Mouse (Mus musculus): ENCODE results near the gene Pou2f1.

Pou2f1 gene

GRCm38 (mm10) chr1:165961676-165962364, 40.7 kb downstream of the Pou2f1 start:
- in situ Hi-C loops (cut with MboI, MseI), result no loop called here

DNA sequence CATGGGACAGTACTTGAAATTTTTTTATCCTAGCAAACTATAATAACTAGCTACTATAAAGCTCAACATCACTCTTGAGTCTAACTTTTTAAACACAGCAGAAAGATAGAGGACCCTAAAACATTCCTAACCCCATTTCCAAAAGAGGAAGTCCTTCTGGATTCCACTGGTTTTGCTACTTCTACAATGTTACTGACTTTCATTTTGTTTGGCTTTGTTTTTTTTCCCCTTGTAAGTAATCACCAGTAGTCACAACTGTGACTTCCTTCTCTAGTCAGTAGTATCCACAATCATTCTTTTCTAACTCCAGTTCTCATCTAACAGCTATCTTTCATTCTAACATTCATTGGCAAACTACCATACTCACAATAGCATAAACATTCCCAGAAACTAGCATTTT, 44.3 kb downstream of the Pou2f1 start:
- in situ Hi-C loops (cut with MboI, MseI), result no loop called here

DNA sequence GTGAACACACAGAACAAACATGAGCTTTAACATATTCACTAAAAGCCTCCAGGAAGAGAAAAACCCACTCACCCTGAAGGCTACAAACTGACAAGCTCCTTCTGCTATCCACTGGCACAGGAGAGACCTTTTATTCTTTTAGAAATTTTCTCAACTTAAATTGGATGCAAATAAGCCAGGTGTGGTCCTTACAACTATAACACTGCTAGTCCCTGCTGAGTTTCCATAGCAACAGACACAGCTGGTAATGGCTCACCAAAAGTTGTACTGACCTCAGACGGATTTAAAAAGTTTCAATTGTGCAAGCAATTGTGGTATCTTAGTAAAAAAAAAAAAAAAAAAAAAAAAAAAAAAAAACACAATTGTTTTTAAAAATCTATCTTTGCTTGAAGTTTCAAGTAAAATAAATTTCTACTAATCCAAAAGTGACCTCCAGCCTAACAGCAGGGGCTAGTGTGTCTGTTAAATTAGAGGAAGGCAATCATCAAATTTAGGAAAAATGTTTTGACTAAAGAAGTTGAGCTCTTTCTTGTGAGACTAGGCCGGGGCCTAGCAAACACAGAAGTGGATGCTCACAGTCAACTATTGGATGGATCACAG, 54.2 kb downstream of the Pou2f1 start:
- in situ Hi-C loops (cut with MboI, MseI), result no loop called here

- in situ Hi-C loops (cut with MboI, MseI), result no loop called here
Measured at GRCm38 (mm10) chr1:165943270-165943669, 59.2 kb downstream of the Pou2f1 start.

DNA sequence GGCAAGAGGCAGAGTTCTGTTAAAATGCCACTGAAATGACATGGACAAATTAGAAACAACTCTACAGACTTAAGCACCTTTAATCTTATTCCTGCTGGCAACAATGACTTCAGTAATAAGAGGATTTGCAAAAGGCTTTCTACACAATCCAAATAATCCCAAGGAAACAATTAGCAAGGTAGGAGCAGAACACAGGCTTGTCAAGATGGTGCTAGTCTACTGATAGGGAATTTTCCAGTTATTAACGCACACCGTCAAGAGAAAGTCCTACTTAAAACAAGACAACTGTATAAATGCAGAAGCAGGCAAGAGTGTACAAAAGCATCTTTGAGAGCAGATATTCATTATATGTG, 67.0 kb downstream of the Pou2f1 start:
- in situ Hi-C loops (cut with MboI, MseI), result no loop called here

- in situ Hi-C loops (cut with MboI, MseI), result no loop called here
Measured at GRCm38 (mm10) chr1:165934648-165935465, 67.6 kb downstream of the Pou2f1 start.

DNA sequence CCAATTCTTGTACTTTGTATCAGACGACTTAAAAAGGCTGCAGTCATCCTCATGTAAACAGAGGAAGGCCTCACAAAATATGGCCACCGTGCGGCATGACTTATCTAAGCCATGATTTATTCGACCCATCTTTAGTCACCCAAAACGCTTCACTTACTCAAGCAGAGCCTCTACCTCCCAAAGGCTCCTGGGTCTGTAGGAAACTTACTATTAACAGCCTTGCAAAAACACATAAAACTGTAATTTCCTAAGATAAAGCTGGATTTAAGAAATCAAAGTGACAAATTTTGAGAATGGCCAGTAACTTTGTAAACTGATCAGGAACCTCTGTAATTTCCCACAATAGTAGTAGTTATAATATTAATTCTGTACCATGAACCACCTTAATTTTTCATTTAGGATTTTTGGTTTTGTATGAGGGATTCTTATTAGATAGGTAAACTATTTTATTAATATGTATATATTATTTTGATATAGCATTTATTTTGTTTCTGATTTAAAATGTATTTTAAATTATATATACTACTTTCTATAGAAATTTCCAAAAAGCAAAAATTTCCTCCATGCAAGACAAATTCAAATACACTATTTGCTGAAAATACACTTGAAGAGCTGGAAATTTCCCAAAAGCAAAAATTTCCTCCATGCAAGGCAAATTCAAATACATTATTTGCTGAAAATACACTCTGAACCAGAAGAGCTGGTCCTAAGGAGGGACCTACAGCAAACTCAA, 68.4 kb downstream of the Pou2f1 start:
- in situ Hi-C loops (cut with MboI, MseI), result no loop called here

GRCm38 (mm10) chr1:165932842-165933241, 69.6 kb downstream of the Pou2f1 start:
- in situ Hi-C loops (cut with MboI, MseI), result no loop called here

DNA sequence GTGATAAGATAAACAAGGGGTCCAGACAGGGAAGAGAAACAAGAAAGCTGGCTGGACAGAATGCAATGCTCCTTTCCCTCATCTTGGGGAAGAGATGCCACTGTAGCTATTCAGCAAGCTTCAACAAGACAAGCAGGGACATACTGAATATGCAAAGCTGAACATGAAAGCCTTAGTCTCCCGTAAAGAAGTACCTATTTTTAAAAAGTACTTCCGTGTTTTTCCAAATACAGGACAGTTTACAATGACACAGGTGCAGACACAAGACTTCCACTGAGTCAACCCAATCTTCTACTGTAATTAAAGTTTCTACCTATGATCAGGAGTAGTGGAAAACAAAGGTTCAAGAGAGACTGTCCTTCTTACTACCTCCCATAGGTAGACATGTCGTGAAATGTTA, 72.0 kb downstream of the Pou2f1 start:
- in situ Hi-C loops (cut with MboI, MseI), result no loop called here

DNA sequence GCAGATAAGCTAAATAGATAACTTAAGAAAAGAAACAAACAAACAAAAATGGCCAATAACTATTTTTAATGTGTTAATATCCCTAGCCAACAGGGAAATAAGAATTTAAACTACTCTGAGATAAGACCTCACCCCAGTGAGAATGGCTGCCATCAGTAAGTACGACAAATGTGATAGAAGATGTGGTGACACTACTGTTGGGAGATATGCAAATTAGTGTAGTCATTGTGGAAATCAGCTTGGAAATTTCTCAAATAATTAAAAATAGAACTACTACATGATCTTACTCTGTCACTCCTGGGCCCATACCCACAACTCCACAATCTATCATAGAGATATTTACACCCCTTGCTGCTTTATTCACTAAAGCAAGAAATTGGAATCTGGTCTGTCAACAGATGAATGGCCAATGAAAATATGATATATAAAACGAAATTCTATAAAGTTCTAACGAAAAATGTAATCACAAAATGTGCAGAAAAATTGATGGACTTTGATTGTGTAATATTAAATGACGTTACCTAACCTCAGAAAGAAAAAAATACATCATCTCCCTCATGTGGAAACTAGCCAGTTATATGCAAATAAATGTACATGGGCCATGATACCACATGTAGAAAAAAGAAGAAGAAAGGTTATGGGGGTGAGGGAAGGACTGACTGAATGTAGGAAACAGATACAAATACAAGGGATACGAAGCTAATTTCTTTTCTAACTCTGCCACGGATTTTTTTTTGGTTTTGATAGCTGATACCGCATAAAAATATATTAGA, 74.8 kb downstream of the Pou2f1 start:
- in situ Hi-C loops (cut with MboI, MseI), result no loop called here

DNA sequence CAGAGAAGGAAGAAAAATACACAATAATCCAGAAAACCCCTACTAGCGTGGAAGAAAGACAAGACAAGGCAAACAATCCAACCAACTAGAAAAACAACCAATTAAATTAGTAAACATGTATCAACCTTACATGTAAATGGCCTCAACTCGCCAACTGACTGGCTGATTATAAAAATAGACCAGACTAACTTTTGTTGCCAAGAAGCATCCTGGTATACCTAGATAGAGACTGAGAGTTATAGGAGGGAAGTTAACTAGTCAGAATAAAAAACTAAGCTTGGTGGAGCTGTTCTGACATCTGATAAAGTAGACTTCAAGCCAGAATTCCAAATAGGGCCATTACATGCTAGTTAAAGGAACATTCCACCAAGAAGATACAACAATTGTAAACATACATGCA, 77.3 kb downstream of the Pou2f1 start:
- in situ Hi-C loops (cut with MboI, MseI), result no loop called here

GRCm38 (mm10) chr1:165922488-165922887, 80.0 kb downstream of the Pou2f1 start:
- in situ Hi-C loops (cut with MboI, MseI), result no loop called here

- in situ Hi-C loops (cut with MboI, MseI), result no loop called here
Measured at GRCm38 (mm10) chr1:165921026-165921425, 81.5 kb downstream of the Pou2f1 start.

DNA sequence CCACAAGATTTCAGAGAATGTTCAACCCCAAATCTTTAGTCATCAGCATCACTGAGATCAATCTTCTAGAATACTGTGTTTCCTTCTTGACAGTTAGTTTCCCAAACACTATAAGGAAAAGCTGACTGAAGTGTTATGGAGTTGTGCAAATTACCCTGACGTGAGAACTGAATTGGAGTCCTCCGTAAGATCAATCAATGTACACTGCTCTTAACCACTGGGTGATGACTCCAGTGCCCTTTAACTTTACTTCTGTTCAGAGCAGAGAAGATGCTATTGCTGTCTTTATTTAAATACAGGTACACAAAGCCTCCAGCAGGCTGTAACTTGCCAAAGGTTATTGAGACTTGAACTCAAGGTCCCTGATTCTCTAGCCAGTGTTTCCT, 88.1 kb downstream of the Pou2f1 start:
- in situ Hi-C loops (cut with MboI, MseI), result no loop called here

DNA sequence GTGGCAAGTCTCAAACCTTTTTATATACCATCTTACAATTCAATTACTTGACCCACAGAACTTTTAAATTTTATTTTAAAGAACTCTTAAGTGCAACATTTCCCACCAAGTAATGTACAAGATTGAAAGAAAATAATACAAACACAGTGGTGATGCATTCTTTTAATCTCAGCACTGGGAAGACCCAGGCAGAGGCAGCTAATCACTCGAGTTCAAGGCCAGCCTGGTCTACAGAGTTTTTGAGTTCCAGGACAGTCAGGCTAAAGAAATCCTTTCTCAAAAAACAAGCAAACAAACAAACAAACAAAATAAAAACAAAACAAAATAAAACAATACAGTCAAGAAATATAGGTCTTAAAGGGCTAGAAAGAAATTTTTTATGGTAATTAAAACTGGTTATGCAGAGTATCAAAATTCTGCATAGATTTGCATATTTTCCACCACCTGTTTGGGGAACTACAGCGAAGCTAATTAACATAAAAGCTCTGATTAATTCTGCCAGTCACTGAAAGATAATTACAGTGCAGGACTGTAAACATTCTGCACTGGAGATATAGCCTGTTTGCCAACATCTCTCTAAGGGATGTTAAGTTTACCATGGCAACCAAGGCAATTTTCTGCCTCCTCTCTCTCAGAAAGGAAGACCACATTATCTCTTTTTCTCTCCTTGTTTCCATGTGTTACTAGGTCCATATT, 88.6 kb downstream of the Pou2f1 start:
- in situ Hi-C loops (cut with MboI, MseI), result no loop called here

DNA sequence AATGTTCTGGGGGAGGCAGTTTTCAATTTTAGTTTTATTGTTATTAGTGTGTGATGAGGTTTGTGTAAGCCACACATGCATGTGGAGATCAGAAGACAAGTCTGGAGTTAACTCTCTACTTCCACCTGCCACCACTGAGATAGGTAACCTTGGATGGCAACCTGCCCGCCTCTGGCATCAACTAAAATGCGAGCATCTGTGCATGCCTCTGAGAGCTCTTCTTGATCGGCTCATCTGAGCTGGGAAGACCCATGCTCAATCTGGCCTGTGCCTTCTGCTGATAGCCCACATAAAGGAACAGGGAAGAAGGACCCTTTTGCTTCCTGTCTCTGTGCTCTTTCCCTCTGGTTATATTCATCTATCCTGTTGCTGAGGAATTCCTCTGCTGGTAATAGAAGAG, 93.0 kb downstream of the Pou2f1 start:
- in situ Hi-C loops (cut with MboI, MseI), result no loop called here

GRCm38 (mm10) chr1:165908806-165909205, 93.7 kb downstream of the Pou2f1 start:
- in situ Hi-C loops (cut with MboI, MseI), result no loop called here

GRCm38 (mm10) chr1:165908153-165908552, 94.3 kb downstream of the Pou2f1 start:
- in situ Hi-C loops (cut with MboI, MseI), result no loop called here

DNA sequence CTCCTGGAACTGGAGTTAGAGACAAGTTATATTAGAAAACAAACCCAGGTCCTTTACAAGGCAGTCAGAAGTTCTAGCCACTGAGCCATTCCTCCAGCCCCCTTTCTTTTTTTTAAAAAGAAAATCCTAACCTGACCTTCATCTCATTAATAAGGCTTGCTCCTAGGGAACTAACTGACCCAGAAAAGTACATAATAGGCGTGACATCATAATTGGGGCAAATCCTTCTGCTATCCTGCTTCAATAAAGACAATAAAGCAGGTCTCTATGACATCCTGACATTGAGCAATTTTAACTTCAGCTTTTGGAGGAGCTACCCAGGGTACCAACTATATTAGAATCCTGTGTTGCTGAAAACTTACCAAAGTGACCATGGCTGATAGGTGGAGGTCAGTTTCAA, 98.9 kb downstream of the Pou2f1 start:
- in situ Hi-C loops (cut with MboI, MseI), result no loop called here

DNA sequence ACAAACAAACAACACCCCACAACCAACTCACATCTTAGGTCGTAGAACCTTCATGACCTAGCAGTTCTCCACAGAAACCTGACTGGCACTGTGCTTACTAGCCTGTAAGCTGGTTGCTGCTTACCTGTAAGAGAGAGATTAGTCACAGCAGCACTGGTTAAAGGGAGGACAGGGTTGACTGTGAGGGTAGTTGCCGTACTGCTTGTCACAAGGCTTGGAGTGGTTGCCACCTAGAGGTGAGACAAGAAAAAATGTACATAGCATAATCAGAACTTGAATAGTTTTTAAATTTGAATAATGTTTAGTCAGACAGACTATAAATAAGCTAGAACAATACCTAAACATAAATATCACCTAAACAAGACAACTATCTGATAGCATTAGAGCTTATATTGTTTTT, 110.8 kb downstream of the Pou2f1 start:
- in situ Hi-C loops (cut with MboI, MseI), result loop anchor here (10.0 kb wide), 1 partner anchor 263 kb away; no protein-coding TSS in a partner anchor

Data from regulatory T cell (primary cell).